Mouse (Mus musculus): ENCODE data around the gene Ints6.
"Not testable (repeated sequence)": the region's sequence is repeated elsewhere in the genome, so short reads cannot be mapped to it uniquely, and the experiment has no call there.

Gene Ints6

GRCm38 (mm10) chr14:62755095-62755640 lies 5.8 kb downstream of the Ints6 start:
- in situ Hi-C loops (cut with MboI, MseI) = no loop called here

- in situ Hi-C loops (cut with MboI, MseI) = no loop called here
These were observed 9.5 kb downstream of the Ints6 start for GRCm38 (mm10) chr14:62751479-62751878.

- in situ Hi-C loops (cut with MboI, MseI) = no loop called here
These were observed 25.3 kb downstream of the Ints6 start for GRCm38 (mm10) chr14:62735646-62736045.

GRCm38 (mm10) chr14:62733666-62734065 lies 27.3 kb downstream of the Ints6 start:
- in situ Hi-C loops (cut with MboI, MseI) = no loop called here

- in situ Hi-C loops (cut with MboI, MseI) = no loop called here
These were observed 29.1 kb downstream of the Ints6 start for GRCm38 (mm10) chr14:62731902-62732301.

- in situ Hi-C loops (cut with MboI, MseI) = no loop called here
These were observed 36.4 kb downstream of the Ints6 start for GRCm38 (mm10) chr14:62724560-62724959.

GRCm38 (mm10) chr14:62721625-62722024 lies 39.3 kb downstream of the Ints6 start:
- in situ Hi-C loops (cut with MboI, MseI) = no loop called here

- in situ Hi-C loops (cut with MboI, MseI) = no loop called here
These were observed 42.8 kb downstream of the Ints6 start for GRCm38 (mm10) chr14:62718161-62718560.

GRCm38 (mm10) chr14:62673646-62674045 lies 87.3 kb downstream of the Ints6 start:
- in situ Hi-C loops (cut with MboI, MseI) = no loop called here

GRCm38 (mm10) chr14:62664976-62665673 lies 95.8 kb downstream of the Ints6 start:
- in situ Hi-C loops (cut with MboI, MseI) = no loop called here

- in situ Hi-C loops (cut with MboI, MseI) = no loop called here
These were observed 97.6 kb downstream of the Ints6 start, which contains the start of gene Serpine3 for GRCm38 (mm10) chr14:62663367-62663766. Gene Serpine3, plus strand, starts transcription at chr14:62663667.

GRCm38 (mm10) chr14:62662381-62662780 lies 98.6 kb downstream of the Ints6 start:
- in situ Hi-C loops (cut with MboI, MseI) = no loop called here

GRCm38 (mm10) chr14:62657469-62657868 lies 103.5 kb downstream of the Ints6 start:
- in situ Hi-C loops (cut with MboI, MseI) = no loop called here

- in situ Hi-C loops (cut with MboI, MseI) = no loop called here
These were observed 105.0 kb downstream of the Ints6 start for GRCm38 (mm10) chr14:62655996-62656395.

GRCm38 (mm10) chr14:62651771-62652170 lies 109.2 kb downstream of the Ints6 start:
- in situ Hi-C loops (cut with MboI, MseI) = no loop called here

- in situ Hi-C loops (cut with MboI, MseI) = no loop called here
These were observed 110.6 kb downstream of the Ints6 start for GRCm38 (mm10) chr14:62650376-62650775.

GRCm38 (mm10) chr14:62648405-62648804 lies 112.6 kb downstream of the Ints6 start:
- in situ Hi-C loops (cut with MboI, MseI) = no loop called here

GRCm38 (mm10) chr14:62642368-62642767 lies 118.6 kb downstream of the Ints6 start:
- in situ Hi-C loops (cut with MboI, MseI) = not testable (repeated sequence)

- in situ Hi-C loops (cut with MboI, MseI) = no loop called here
These were observed 120.6 kb downstream of the Ints6 start for GRCm38 (mm10) chr14:62640396-62640795.

- in situ Hi-C loops (cut with MboI, MseI) = loop anchor here (10.0 kb wide), 1 partner anchor 1925 kb away; no protein-coding TSS in a partner anchor
These were observed 121.4 kb downstream of the Ints6 start for GRCm38 (mm10) chr14:62639551-62639950.

GRCm38 (mm10) chr14:62639111-62639510 lies 121.9 kb downstream of the Ints6 start:
- in situ Hi-C loops (cut with MboI, MseI) = loop anchor here (10.0 kb wide), 1 partner anchor 1926 kb away; no protein-coding TSS in a partner anchor

GRCm38 (mm10) chr14:62638345-62638702 lies 122.6 kb downstream of the Ints6 start:
- in situ Hi-C loops (cut with MboI, MseI) = loop anchor here (10.0 kb wide), 1 partner anchor 1926 kb away; no protein-coding TSS in a partner anchor
